Mouse (Mus musculus) forebrain, embryonic 11.5 days (tissue): ENCODE measurements around the gene Akap2. TPM values are rescaled to one million over a fixed set of nuclear protein-coding genes. Genes with fewer than 3 reads are reported as not detected.

Source experiments
- ATAC-seq: fragments of 200-750 bp; cut with Nextera tagmentation; replicated peaks from 2 replicates; pipeline ENCODE4 v1.8.0; 2017; ENCODE audit warnings: moderate TSS enrichment; ENCODE audit not compliant: low FRiP score
- DNase-seq: peaks from one replicate; pipeline ENCODE4 v3.0.0-alpha.2; 2017; ENCODE audit warnings: low spot score
- H3K27ac ChIP-seq: fragments of 300-500 bp; sonication (generic); 2 replicates; pipeline ENCODE4 v1.5.1; 2014; ENCODE audit warnings: low read depth, low read length
- H3K27me3 ChIP-seq: fragments of 300-500 bp; sonication (generic); 2 replicates; pipeline ENCODE4 v1.6.1; 2014; ENCODE audit warnings: mild to moderate bottlenecking, low read length, mixed read lengths; ENCODE audit not compliant: control insufficient read depth, insufficient read depth
- H3K36me3 ChIP-seq: fragments of 300-500 bp; sonication (generic); 2 replicates; pipeline ENCODE4 v1.6.1; 2014; ENCODE audit warnings: mild to moderate bottlenecking, low read length, moderate library complexity, mixed read lengths; ENCODE audit not compliant: control insufficient read depth, insufficient read depth
- H3K4me1 ChIP-seq: fragments of 300-500 bp; sonication (generic); replicated peaks from 2 replicates; pipeline ENCODE4 v1.6.1; 2014; ENCODE audit warnings: low read length, mixed read lengths; ENCODE audit not compliant: control insufficient read depth, insufficient read depth
- H3K4me2 ChIP-seq: fragments of 300-500 bp; sonication (generic); 2 replicates; pipeline ENCODE4 v1.6.1; 2014; ENCODE audit warnings: low read depth, mild to moderate bottlenecking, low read length, moderate library complexity, mixed read lengths; ENCODE audit not compliant: severe bottlenecking
- H3K4me3 ChIP-seq: fragments of 300-500 bp; sonication (generic); 2 replicates; pipeline ENCODE4 v1.5.1; 2014; ENCODE audit warnings: low read depth, low read length
- H3K9ac ChIP-seq: fragments of 300-500 bp; sonication (generic); 2 replicates; pipeline ENCODE4 v1.6.1; 2014; ENCODE audit warnings: low read length
- H3K9me3 ChIP-seq: fragments of 300-500 bp; sonication (generic); 2 replicates; pipeline ENCODE4 v1.6.1; 2016; ENCODE audit warnings: low read length, mixed read lengths; ENCODE audit not compliant: control insufficient read depth
- WGBS: fragments of 180-500 bp; shearing (Covaris S2); extraction: QIAGEN DNeasy Blood & Tissue Kit; methylation state at CpG from one replicate; pipeline ENCODE4 v1.1.7; 2014; 5-methylcytosine and 5-hydroxymethylcytosine counted together
- polyA plus RNA-seq: library from polyadenylated mRNA; unstranded; fragments of >200 nt; fragmentation: Nextera tagmentation; extraction: Ambion mirVana; gene quantifications from 2 replicates; pipeline ENCODE4 v1.2.1, GENCODE M21; 2014

Gene Akap2
- polyA plus RNA-seq, 1 experiment from 2014 or later = 15.5 TPM

GRCm38 (mm10) chr4:57904211-57904610, 186.8 kb downstream of the Akap2 start:
- H3K27ac ChIP-seq = no peak overlapping the region
- H3K4me3 ChIP-seq = no peak overlapping the region
- no peaks in the 10 kb centered on the region for H3K36me3 ChIP-seq
- ATAC-seq (0 out of 2 replicates have a peak, but pooled peaks have one; percentile 50), DNase-seq (peak; percentile 78)
- no peak overlapping the region for H3K4me2 ChIP-seq
- no peaks in the 10 kb centered on the region for H3K27me3 ChIP-seq
- no peak overlapping the region for H3K9ac ChIP-seq
- H3K9me3 ChIP-seq = no peaks in the 10 kb centered on the region
- H3K4me1 ChIP-seq = no peaks in the 10 kb centered on the region; the same call in 1 of the 2 replicates
- 14% methylated on average over 5 of the region's 5 CpGs for WGBS

- Histone ChIP-seq H3K4me2 (no peak overlapping the region), H3K9me3 (no peaks in the 10 kb centered on the region), H3K27me3 (no peaks in the 10 kb centered on the region), H3K27ac (no peak overlapping the region), H3K9ac (no peak overlapping the region), H3K4me3 (no peak overlapping the region), H3K36me3 (no peaks in the 10 kb centered on the region), H3K4me1 (no peaks in the 10 kb centered on the region; the same call in 1 of the 2 replicates)
- 27% methylated on average over 9 of the region's 9 CpGs for WGBS
- no peak for DNase-seq
- 0 out of 2 replicates have a peak, but pooled peaks have one; percentile 24 for ATAC-seq
Measured at GRCm38 (mm10) chr4:57904638-57905037, 187.2 kb downstream of the Akap2 start.

- no peak for DNase-seq
- WGBS = 20% methylated on average over 2 of the region's 2 CpGs
Measured at GRCm38 (mm10) chr4:57906708-57907107, 189.3 kb downstream of the Akap2 start.

GRCm38 (mm10) chr4:57908860-57909259, 191.4 kb downstream of the Akap2 start:
- WGBS = 73% methylated on average over 6 of the region's 6 CpGs
- no peak for DNase-seq
- Histone ChIP-seq H3K4me3 (no peak overlapping the region), H3K9ac (no peak overlapping the region), H3K27ac (no peak overlapping the region), H3K4me1 (no peaks in the 10 kb centered on the region; the same call in 1 of the 2 replicates), H3K27me3 (no peaks in the 10 kb centered on the region), H3K36me3 (no peaks in the 10 kb centered on the region), H3K4me2 (no peak overlapping the region), H3K9me3 (no peaks in the 10 kb centered on the region)
- no peak for ATAC-seq

More at GRCm38 (mm10) chr4:57906708-57907107, 189.3 kb downstream of the Akap2 start:
- H3K4me2 ChIP-seq = no peak overlapping the region
- no peaks in the 10 kb centered on the region for H3K9me3 ChIP-seq
- H3K9ac ChIP-seq = no peak overlapping the region
- H3K4me3 ChIP-seq = no peak overlapping the region
- H3K27ac ChIP-seq = no peak overlapping the region
- no peaks in the 10 kb centered on the region for H3K36me3 ChIP-seq
- no peak for ATAC-seq
- H3K4me1 ChIP-seq = no peaks in the 10 kb centered on the region; the same call in 1 of the 2 replicates
- H3K27me3 ChIP-seq = no peaks in the 10 kb centered on the region

- no peak for DNase-seq
- Histone ChIP-seq H3K9me3 (no peaks in the 10 kb centered on the region), H3K4me1 (no peaks in the 10 kb centered on the region), H3K27ac (no peak overlapping the region), H3K27me3 (no peaks in the 10 kb centered on the region; the same call in 1 of the 2 replicates), H3K36me3 (no peaks in the 10 kb centered on the region), H3K9ac (no peak overlapping the region), H3K4me2 (no peak overlapping the region), H3K4me3 (no peak overlapping the region)
- ATAC-seq = no peak
Measured at GRCm38 (mm10) chr4:57913021-57913420, 195.6 kb downstream of the Akap2 start.

- no peaks in the 10 kb centered on the region for H3K4me1 ChIP-seq
- no peak overlapping the region for H3K9ac ChIP-seq
- ATAC-seq (no peak), DNase-seq (no peak)
- H3K9me3 ChIP-seq = no peaks in the 10 kb centered on the region
- no peak overlapping the region for H3K4me3 ChIP-seq
- no peak overlapping the region for H3K4me2 ChIP-seq
- H3K36me3 ChIP-seq = no peaks in the 10 kb centered on the region
- no peaks in the 10 kb centered on the region; the same call in 1 of the 2 replicates for H3K27me3 ChIP-seq
- H3K27ac ChIP-seq = no peak overlapping the region
- 84% methylated on average over 9 of the region's 10 CpGs for WGBS
Measured at GRCm38 (mm10) chr4:57914193-57915190, 197.0 kb downstream of the Akap2 start.

- DNase-seq (no peak), ATAC-seq (no peak)
- Histone ChIP-seq H3K27ac (no peak overlapping the region), H3K9me3 (no peaks in the 10 kb centered on the region), H3K4me3 (no peak overlapping the region), H3K9ac (no peak overlapping the region), H3K4me1 (no peaks in the 10 kb centered on the region), H3K4me2 (no peak overlapping the region), H3K36me3 (no peaks in the 10 kb centered on the region), H3K27me3 (no peaks in the 10 kb centered on the region; the same call in 1 of the 2 replicates)
- WGBS = 45% methylated on average over 17 of the region's 17 CpGs
Measured at GRCm38 (mm10) chr4:57915216-57915965, 197.9 kb downstream of the Akap2 start.

GRCm38 (mm10) chr4:57916201-57916661, 198.8 kb downstream of the Akap2 start, which contains the start of gene D630039A03Rik:
Gene D630039A03Rik (minus strand): TSS chr4:57916297.
- DNase-seq (no peak), ATAC-seq (no peak)
- H3K36me3 ChIP-seq = no peaks in the 10 kb centered on the region
- no peaks in the 10 kb centered on the region for H3K4me1 ChIP-seq
- H3K27me3 ChIP-seq = no peaks in the 10 kb centered on the region; the same call in 1 of the 2 replicates
- no peak within 1 kb of the TSS for H3K4me3 ChIP-seq
- 40% methylated on average over 9 of the region's 9 CpGs for WGBS
- no peak within 1 kb of the TSS for H3K4me2 ChIP-seq
- H3K27ac ChIP-seq = no peak within 1 kb of the TSS
- H3K9me3 ChIP-seq = no peaks in the 10 kb centered on the region
- no peak within 1 kb of the TSS for H3K9ac ChIP-seq
